Mouse (Mus musculus): ENCODE measurements around the gene 4933405L10Rik. TPM values are rescaled to one million over a fixed set of nuclear protein-coding genes. Genes with fewer than 3 reads are reported as not detected.

The 4933405L10Rik gene
- total and polyA plus RNA-seq, 3 experiments: 0.25 TPM; not detected in 2

DNA sequence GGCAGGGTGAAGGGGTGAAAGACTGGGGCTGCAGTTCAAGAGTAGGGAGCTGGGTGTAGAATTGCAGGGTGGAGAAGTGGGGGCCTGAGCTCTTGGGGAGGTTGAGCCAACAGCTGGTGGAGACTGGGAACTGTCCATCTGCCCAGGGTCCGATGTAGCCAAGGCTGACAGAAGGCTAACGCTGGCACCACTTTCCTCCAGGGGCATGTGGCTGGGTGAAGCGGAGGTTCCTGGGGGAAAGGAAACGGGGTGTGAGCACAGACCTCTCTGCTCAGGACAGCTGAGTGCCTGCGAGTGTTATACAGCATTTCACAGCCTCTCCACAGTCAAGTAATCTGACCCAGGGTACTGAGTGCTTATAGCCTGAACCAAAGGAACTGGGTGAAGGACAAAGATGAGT lies 8.7 kb upstream of the 4933405L10Rik start:
- H3K79me2 ChIP-seq (replicated peaks; ENCODE audit: control insufficient read depth, extremely low read depth, insufficient read depth, poor library complexity, severe bottlenecking): no peaks in the 10 kb centered on the region
- H3K9me3 ChIP-seq (replicated peaks; ENCODE audit: low read length): no peaks in the 10 kb centered on the region
- no peak overlapping the region for H3K9ac ChIP-seq (ENCODE audit: insufficient read depth, low read depth)
- H3K36me3 ChIP-seq (replicated peaks in 1 of 2; ENCODE audit: control insufficient read depth in 1 of 2, insufficient read depth in 1 of 2, low read length in 1 of 2): peaks cover 64 to 80% of the 10 kb centered on the region in 2 experiments
- in situ Hi-C loops (cut with MboI; ENCODE audit: low pct_ligation_motif_present, low pct_unique_long_range_greater_than_20kb, low sequenced_read_pairs) (no loop called here), dilution Hi-C loops (cut with MboI; ENCODE audit: extremely low pct_ligation_motif_present, extremely low pct_unique_long_range_greater_than_20kb, low sequenced_read_pairs) (no loop called here)
- H3K27me3 ChIP-seq (replicated peaks): no peaks in the 10 kb centered on the region
- H3K4me1 ChIP-seq (ENCODE audit: control insufficient read depth in 1 of 2, insufficient read depth in 2 of 2): peaks cover 6 to 23% of the 10 kb centered on the region in 2 experiments; a peak in 3 of 4 replicates
- TF ChIP-seq MAX (IDR thresholded peaks at IDR 0.05; ENCODE audit: low read length) (no peak), ZC3H11A (IDR thresholded peaks at IDR 0.05; ENCODE audit: low read depth, low read length) (no peak), JUN (IDR thresholded peaks at IDR 0.05; ENCODE audit: insufficient read depth, low read depth, low read length) (no peak), IRF4 (IDR thresholded peaks at IDR 0.05; ENCODE audit: low read depth, low read length) (no peak), POLR2A (IDR thresholded peaks at IDR 0.05; ENCODE audit: low read depth, low read length) (no peak), NELFE (IDR thresholded peaks at IDR 0.05; ENCODE audit: low read depth, low read length) (no peak), E2F4 (IDR thresholded peaks at IDR 0.05; ENCODE audit: insufficient replicate concordance, low read depth, low read length) (no peak), SMC3 (IDR thresholded peaks at IDR 0.05; ENCODE audit: low read depth, low read length) (no peak), MAZ (IDR thresholded peaks at IDR 0.05; ENCODE audit: low read depth, low read length) (no peak), NRF1 (IDR thresholded peaks at IDR 0.05; ENCODE audit: low read depth, low read length) (no peak), CHD2 (IDR thresholded peaks at IDR 0.05; ENCODE audit: low read length) (no peak), BHLHE40 (IDR thresholded peaks at IDR 0.05; ENCODE audit: low read depth, low read length) (no peak), GABPA (IDR thresholded peaks at IDR 0.05; ENCODE audit: insufficient replicate concordance, low read depth, low read length) (no peak), MYC (IDR thresholded peaks at IDR 0.05; ENCODE audit: low read depth, low read length) (no peak)
- no peak overlapping the region for H3K4me2 ChIP-seq (ENCODE audit: insufficient read depth, low read depth, poor library complexity, severe bottlenecking)
- no peak overlapping the region for H3K4me3 ChIP-seq (replicated peaks in 1 of 3; ENCODE audit: low read depth in 2 of 3, low read length in 2 of 3, poor library complexity in 1 of 3)
- DNase-seq (ENCODE audit: extremely low read depth): no peak
- H3K27ac ChIP-seq (ENCODE audit: insufficient read depth, low read depth): no peak overlapping the region

DNA sequence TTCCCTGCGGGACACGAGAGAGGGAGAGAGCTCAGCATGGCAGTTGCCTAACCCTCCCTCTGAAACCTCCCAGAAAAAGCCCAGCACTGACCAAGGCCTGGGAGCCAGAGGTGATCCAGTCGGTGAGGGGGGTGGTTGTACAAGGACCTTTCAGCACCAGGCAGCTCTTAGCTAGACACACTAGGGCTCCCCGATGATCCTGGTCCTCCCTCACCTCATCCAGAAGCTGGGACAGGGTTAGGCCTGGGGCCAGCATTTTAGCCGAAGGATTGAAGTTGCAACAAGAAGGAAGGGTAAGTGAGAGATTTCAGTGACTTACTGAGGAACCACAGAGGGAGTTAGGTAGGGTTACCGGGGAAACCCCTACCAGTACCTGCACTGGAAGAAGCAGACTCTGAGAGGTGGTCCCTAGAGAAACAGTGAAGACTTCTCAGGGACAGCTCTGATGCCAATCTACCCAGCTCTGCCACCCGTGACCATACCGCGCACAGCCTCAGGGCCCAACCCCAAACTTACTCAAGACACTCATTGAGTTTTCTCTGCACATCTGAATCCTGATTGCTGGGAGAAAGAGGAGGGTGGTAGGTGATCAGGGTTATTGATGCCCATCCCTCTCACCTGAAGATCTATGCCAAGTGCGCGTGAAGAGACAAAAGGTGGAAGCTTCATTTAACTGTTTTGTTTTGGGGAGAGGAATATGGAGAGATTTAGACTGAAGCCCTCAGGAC lies 7.8 kb upstream of the 4933405L10Rik start:
- Histone ChIP-seq H3K4me3 (replicated peaks in 1 of 3; ENCODE audit: low read depth in 2 of 3, low read length in 2 of 3, poor library complexity in 1 of 3) (peak overlapping the region; percentile 77 to 90 (median 85)), H3K27me3 (replicated peaks) (no peaks in the 10 kb centered on the region), H3K36me3 (replicated peaks in 1 of 2; ENCODE audit: control insufficient read depth in 1 of 2, insufficient read depth in 1 of 2, low read length in 1 of 2) (peaks cover 64 to 80% of the 10 kb centered on the region in 2 experiments), H3K9ac (ENCODE audit: insufficient read depth, low read depth) (peak overlapping the region; percentile 97; the same call in 1 of the 2 replicates), H3K27ac (ENCODE audit: insufficient read depth, low read depth) (no peak overlapping the region), H3K9me3 (replicated peaks; ENCODE audit: low read length) (no peaks in the 10 kb centered on the region), H3K4me1 (ENCODE audit: control insufficient read depth in 1 of 2, insufficient read depth in 2 of 2) (peaks cover 6 to 23% of the 10 kb centered on the region in 2 experiments; a peak in 3 of 4 replicates), H3K4me2 (ENCODE audit: insufficient read depth, low read depth, poor library complexity, severe bottlenecking) (peak overlapping the region; percentile 85), H3K79me2 (replicated peaks; ENCODE audit: control insufficient read depth, extremely low read depth, insufficient read depth, poor library complexity, severe bottlenecking) (no peaks in the 10 kb centered on the region)
- in situ Hi-C loops (cut with MboI; ENCODE audit: low pct_ligation_motif_present, low pct_unique_long_range_greater_than_20kb, low sequenced_read_pairs) (loop anchor here (5.0 to 25.0 kb wide), 2 partner anchors 102 to 338 kb away; no protein-coding TSS in a partner anchor), dilution Hi-C loops (cut with MboI; ENCODE audit: extremely low pct_ligation_motif_present, extremely low pct_unique_long_range_greater_than_20kb, low sequenced_read_pairs) (no loop called here)
- TF ChIP-seq PAX5 (IDR thresholded peaks at IDR 0.05; ENCODE audit: low read length): no peak
- TF ChIP-seq SIN3A (IDR thresholded peaks at IDR 0.05; ENCODE audit: low read length): no peak
- TF ChIP-seq UBTF (IDR thresholded peaks at IDR 0.05; ENCODE audit: low read depth, low read length): no peak
- TF ChIP-seq E2F4 (IDR thresholded peaks at IDR 0.05; ENCODE audit: insufficient replicate concordance, low read depth, low read length): no peak
- TF ChIP-seq JUN (IDR thresholded peaks at IDR 0.05; ENCODE audit: insufficient read depth, low read depth, low read length): no peak
- TF ChIP-seq RCOR1 (conservative IDR thresholded peaks at IDR 0.05; ENCODE audit: low read depth, low read length): no peak
- no peak for TF ChIP-seq TCF12 (IDR thresholded peaks at IDR 0.05; ENCODE audit: low read depth, low read length)
- no peak for TF ChIP-seq KAT2A (IDR thresholded peaks at IDR 0.05; ENCODE audit: insufficient replicate concordance, low read length)
- no peak for TF ChIP-seq POLR2A (IDR thresholded peaks at IDR 0.05; ENCODE audit: low read depth, low read length)
- no peak for TF ChIP-seq ZNF384 (IDR thresholded peaks at IDR 0.05; ENCODE audit: low read depth, low read length)
- TF ChIP-seq ZMIZ1 (IDR thresholded peaks at IDR 0.05; ENCODE audit: low read depth, low read length): no peak
- TF ChIP-seq CHD2 (IDR thresholded peaks at IDR 0.05; ENCODE audit: low read length): no peak
- no peak for TF ChIP-seq EP300 (IDR thresholded peaks at IDR 0.05; ENCODE audit: low read length)
- no peak for TF ChIP-seq MAFK (IDR thresholded peaks at IDR 0.05; ENCODE audit: insufficient replicate concordance, low read length)
- no peak for TF ChIP-seq MYC (IDR thresholded peaks at IDR 0.05; ENCODE audit: low read depth, low read length)
- TF ChIP-seq MEF2A (IDR thresholded peaks at IDR 0.05; ENCODE audit: borderline replicate concordance, low read depth, low read length): no peak
- no peak for TF ChIP-seq MAZ (IDR thresholded peaks at IDR 0.05; ENCODE audit: low read depth, low read length)
- TF ChIP-seq SMC3 (IDR thresholded peaks at IDR 0.05; ENCODE audit: low read depth, low read length): no peak
- TF ChIP-seq GABPA (IDR thresholded peaks at IDR 0.05; ENCODE audit: insufficient replicate concordance, low read depth, low read length): no peak
- no peak for DNase-seq (ENCODE audit: extremely low read depth)

All from CH12.LX (cell line).